Mouse (Mus musculus) intestine, embryonic 14.5 days (tissue): Measurements from ENCODE around the gene Zfp111. TPM values are rescaled to one million over a fixed set of nuclear protein-coding genes. Genes with fewer than 3 reads are reported as not detected.
A peak's percentile ranks its signal among the peaks of the same experiment; 100 is the strongest.

Source experiments
- ATAC-seq: fragments of 200-750 bp; cut with Nextera tagmentation; replicated peaks from 2 replicates; pipeline ENCODE4 v1.8.0; 2017; ENCODE audit warnings: low read depth, moderate number of reproducible peaks, moderate TSS enrichment, moderate library complexity; ENCODE audit not compliant: low FRiP score, low TSS enrichment
- DNase-seq: peaks from one replicate; pipeline ENCODE4 v3.0.0-alpha.2; 2018; ENCODE audit warnings: low spot score
- H3K27ac ChIP-seq: fragments of 300-500 bp; sonication (generic); 2 replicates; pipeline ENCODE4 v1.5.1; 2014; ENCODE audit warnings: low read depth, mild to moderate bottlenecking, control low read depth
- H3K27me3 ChIP-seq: fragments of 300-500 bp; sonication (generic); replicated peaks from 2 replicates; pipeline ENCODE4 v1.6.1; 2014; ENCODE audit warnings: low read length, control low read depth; ENCODE audit not compliant: control insufficient read depth, insufficient read depth
- H3K36me3 ChIP-seq: fragments of 300-500 bp; sonication (generic); 2 replicates; pipeline ENCODE4 v1.6.1; 2014; ENCODE audit warnings: low read length, control low read depth; ENCODE audit not compliant: control insufficient read depth, insufficient read depth
- H3K4me1 ChIP-seq: fragments of 300-500 bp; sonication (generic); replicated peaks from 2 replicates; pipeline ENCODE4 v1.6.1; 2014; ENCODE audit warnings: low read length, control low read depth, mixed read lengths; ENCODE audit not compliant: control insufficient read depth, insufficient read depth
- H3K4me2 ChIP-seq: fragments of 300-500 bp; sonication (generic); 2 replicates; pipeline ENCODE4 v1.6.1; 2014; ENCODE audit warnings: low read length
- H3K4me3 ChIP-seq: fragments of 300-500 bp; sonication (generic); 2 replicates; pipeline ENCODE4 v1.5.1; 2014; ENCODE audit warnings: low read depth, low read length, control low read depth, mixed read lengths
- H3K9ac ChIP-seq: fragments of 300-500 bp; sonication (generic); 2 replicates; pipeline ENCODE4 v1.6.1; 2014; ENCODE audit warnings: mild to moderate bottlenecking, low read length
- H3K9me3 ChIP-seq: fragments of 300-500 bp; sonication (generic); 2 replicates; pipeline ENCODE4 v1.6.1; 2016; ENCODE audit warnings: low read length, control low read depth; ENCODE audit not compliant: control insufficient read depth
- WGBS: fragments of 180-500 bp; shearing (Covaris S2); extraction: QIAGEN DNeasy Blood & Tissue Kit; methylation state at CpG from one replicate; pipeline ENCODE4 v1.1.7; 2014; 5-methylcytosine and 5-hydroxymethylcytosine counted together
- polyA plus RNA-seq: library from polyadenylated mRNA; unstranded; fragments of >200 nt; fragmentation: Nextera tagmentation; extraction: Ambion mirVana; gene quantifications from 2 replicates; pipeline ENCODE4 v1.2.1, GENCODE M21; 2014

Gene Zfp111
- polyA plus RNA-seq: 9.1 and 12.8 TPM in 2 replicates

- 81% methylated on average over 5 of the region's 5 CpGs for WGBS
- no peaks in the 10 kb centered on the region for H3K27me3 ChIP-seq
- 0 out of 2 replicates have a peak, but pooled peaks cover under 1% of the 10 kb centered on the region for H3K36me3 ChIP-seq
- no peak within 1 kb of the TSS for H3K9ac ChIP-seq
- no peak within 1 kb of the TSS for H3K4me2 ChIP-seq
- no peak for ATAC-seq
- H3K4me3 ChIP-seq: no peak within 1 kb of the TSS
- no peak within 1 kb of the TSS for H3K27ac ChIP-seq
- H3K4me1 ChIP-seq: peaks cover 4% of the 10 kb centered on the region; the same call in 1 of the 2 replicates
- no peaks in the 10 kb centered on the region for H3K9me3 ChIP-seq
- no peak for DNase-seq
These were observed at the start of gene Zfp111 for GRCm38 (mm10) chr7:24211343-24211742. TSS of gene Zfp111 (minus strand) at chr7:24211443.

GRCm38 (mm10) chr7:24260000-24260312 lies 48.7 kb upstream of the Zfp111 start:
- Histone ChIP-seq H3K4me1 (no peaks in the 10 kb centered on the region; the same call in 1 of the 2 replicates), H3K27me3 (no peaks in the 10 kb centered on the region), H3K27ac (no peak overlapping the region), H3K9ac (no peak overlapping the region), H3K4me2 (no peak overlapping the region), H3K36me3 (peaks cover 28% of the 10 kb centered on the region), H3K9me3 (no peaks in the 10 kb centered on the region), H3K4me3 (no peak overlapping the region)
- DNase-seq (no peak), ATAC-seq (no peak)
- 91% methylated on average over 4 of the region's 4 CpGs for WGBS

- peaks cover 28% of the 10 kb centered on the region for H3K36me3 ChIP-seq
- H3K9me3 ChIP-seq: no peaks in the 10 kb centered on the region
- H3K4me3 ChIP-seq: no peak overlapping the region
- no peak overlapping the region for H3K27ac ChIP-seq
- no peak for DNase-seq
- no peaks in the 10 kb centered on the region for H3K27me3 ChIP-seq
- H3K4me2 ChIP-seq: no peak overlapping the region
- H3K4me1 ChIP-seq: no peaks in the 10 kb centered on the region; the same call in 1 of the 2 replicates
- ATAC-seq: no peak
- H3K9ac ChIP-seq: no peak overlapping the region
- 91% methylated on average over 13 of the region's 13 CpGs for WGBS
These were observed 48.2 kb upstream of the Zfp111 start for GRCm38 (mm10) chr7:24259306-24259999.

- Histone ChIP-seq H3K4me3 (peak within 1 kb of the TSS; percentile 53), H3K36me3 (peaks cover 5% of the 10 kb centered on the region), H3K27ac (no peak within 1 kb of the TSS), H3K27me3 (no peaks in the 10 kb centered on the region), H3K9ac (peak within 1 kb of the TSS; percentile 54), H3K4me1 (no peaks in the 10 kb centered on the region; the same call in 1 of the 2 replicates), H3K9me3 (no peaks in the 10 kb centered on the region), H3K4me2 (peak within 1 kb of the TSS; percentile 61)
- WGBS: 15% methylated on average over 21 of the region's 21 CpGs
- ATAC-seq (peak; percentile 83), DNase-seq (peak; percentile 78)
These were observed 43.6 kb upstream of the Zfp111 start, which contains the start of gene Zfp108 for GRCm38 (mm10) chr7:24254633-24255474. TSS of gene Zfp108 (plus strand) at chr7:24254794.

- peak; percentile 54 for ATAC-seq
- Histone ChIP-seq H3K27ac (no peak overlapping the region), H3K4me1 (no peaks in the 10 kb centered on the region; the same call in 1 of the 2 replicates), H3K4me3 (peak overlapping the region; percentile 53), H3K36me3 (no peaks in the 10 kb centered on the region; the same call in 1 of the 2 replicates), H3K4me2 (peak overlapping the region; percentile 61), H3K27me3 (no peaks in the 10 kb centered on the region), H3K9ac (no peak overlapping the region; the same call in 1 of the 2 replicates), H3K9me3 (no peaks in the 10 kb centered on the region)
- DNase-seq: peak; percentile 50
- 65% methylated on average over 9 of the region's 9 CpGs for WGBS
These were observed 42.8 kb upstream of the Zfp111 start for GRCm38 (mm10) chr7:24253779-24254615.

- H3K36me3 ChIP-seq: peaks cover 6% of the 10 kb centered on the region
- no peaks in the 10 kb centered on the region for H3K9me3 ChIP-seq
- peak within 1 kb of the TSS; percentile 73 for H3K4me3 ChIP-seq
- ATAC-seq (peak; percentile 85), DNase-seq (peak; percentile 77)
- H3K4me2 ChIP-seq: peak within 1 kb of the TSS; percentile 71
- H3K27me3 ChIP-seq: no peaks in the 10 kb centered on the region
- H3K9ac ChIP-seq: peak within 1 kb of the TSS; percentile 69
- no peak within 1 kb of the TSS for H3K27ac ChIP-seq
- H3K4me1 ChIP-seq: 0 out of 2 replicates have a peak, but pooled peaks cover 3% of the 10 kb centered on the region
- 5% methylated on average over 28 of the region's 28 CpGs for WGBS
These were observed 26.0 kb upstream of the Zfp111 start, which contains the start of gene Zfp109 for GRCm38 (mm10) chr7:24237040-24237791. TSS of gene Zfp109 (minus strand) at chr7:24237560.

GRCm38 (mm10) chr7:24210296-24210695 lies 947 bp downstream of the Zfp111 start:
- DNase-seq: no peak
- no peak overlapping the region for H3K4me2 ChIP-seq
- H3K27ac ChIP-seq: no peak overlapping the region
- no peak for ATAC-seq
- peaks cover 4% of the 10 kb centered on the region; the same call in 1 of the 2 replicates for H3K4me1 ChIP-seq
- H3K9ac ChIP-seq: no peak overlapping the region
- H3K36me3 ChIP-seq: peaks cover 6% of the 10 kb centered on the region; the same call in 1 of the 2 replicates
- WGBS: 71% methylated on average over 2 of the region's 2 CpGs
- no peaks in the 10 kb centered on the region for H3K27me3 ChIP-seq
- H3K4me3 ChIP-seq: no peak overlapping the region
- H3K9me3 ChIP-seq: no peaks in the 10 kb centered on the region
